Mouse (Mus musculus) layer of hippocampus, postnatal 36 days (tissue): ENCODE measurements around the gene Bet1l. TPM values are rescaled to one million over a fixed set of nuclear protein-coding genes. Genes with fewer than 3 reads are reported as not detected.

ENCODE experiments used
- DNase-seq, 2 experiments: peaks; one replicate each; pipeline ENCODE4 v3.0.0; 2022
- total RNA-seq, 2 experiments: library from RNA; stranded (reverse); gene quantifications; 2 replicates each; pipeline ENCODE4 v1.2.3; 2021

Gene Bet1l
- total RNA-seq, 2 experiments from 2014 or later, result 27.2 to 28.1 TPM

- DNase-seq, result peak; percentile 90 to 91
Measured at GRCm38 (mm10) chr7:140856785-140857549, 410 bp downstream of the Bet1l start, which contains the start of gene Ric8a. Gene Ric8a, plus strand, starts transcription at chr7:140856957.

- DNase-seq, result peak; percentile 81 to 85
Measured at GRCm38 (mm10) chr7:140855860-140856784, 1.3 kb downstream of the Bet1l start, which contains the start of gene Gm45785. Gene Gm45785, minus strand, starts transcription at chr7:140856331.

GRCm38 (mm10) chr7:140855181-140855580 is 2.2 kb downstream of the Bet1l start:
- DNase-seq, result no peak

GRCm38 (mm10) chr7:140854483-140854882 is 2.9 kb downstream of the Bet1l start:
- no peak for DNase-seq

- no peak for DNase-seq
Measured at GRCm38 (mm10) chr7:140853386-140853785, 4.0 kb downstream of the Bet1l start.

- no peak for DNase-seq
Measured at GRCm38 (mm10) chr7:140851916-140852315, 5.5 kb downstream of the Bet1l start.

- no peak for DNase-seq
Measured at GRCm38 (mm10) chr7:140848591-140848990, 8.8 kb downstream of the Bet1l start.

- no peak for DNase-seq
Measured at GRCm38 (mm10) chr7:140847755-140848580, 9.4 kb downstream of the Bet1l start, which contains the start of gene Odf3. Gene Odf3, plus strand, starts transcription at chr7:140847805.

GRCm38 (mm10) chr7:140846676-140847075 is 10.7 kb downstream of the Bet1l start:
- no peak for DNase-seq

- no peak for DNase-seq
Measured at GRCm38 (mm10) chr7:140845683-140846082, 11.7 kb downstream of the Bet1l start.

GRCm38 (mm10) chr7:140844905-140845665 is 12.3 kb downstream of the Bet1l start, which contains the start of gene Scgb1c1:
Gene Scgb1c1, plus strand, starts transcription at chr7:140845547.
- DNase-seq, result peak; percentile 87 to 91

GRCm38 (mm10) chr7:140843806-140844205 is 13.6 kb downstream of the Bet1l start:
- DNase-seq, result no peak

- no peak for DNase-seq
Measured at GRCm38 (mm10) chr7:140840750-140841735, 16.3 kb downstream of the Bet1l start.

- no peak for DNase-seq
Measured at GRCm38 (mm10) chr7:140839556-140839955, 17.8 kb downstream of the Bet1l start.

GRCm38 (mm10) chr7:140836243-140837115 is 20.9 kb downstream of the Bet1l start:
- DNase-seq, result peak; percentile 48 to 57

GRCm38 (mm10) chr7:140835758-140836087 is 21.7 kb downstream of the Bet1l start:
- DNase-seq, result no peak

GRCm38 (mm10) chr7:140834968-140835757 is 22.2 kb downstream of the Bet1l start, which contains the start of gene Urah:
Gene Urah, plus strand, starts transcription at chr7:140835018.
- no peak for DNase-seq

- DNase-seq, result no peak
Measured at GRCm38 (mm10) chr7:140833341-140833740, 24.0 kb downstream of the Bet1l start.
